Mouse (Mus musculus) hindbrain, embryonic 16.5 days (tissue): ENCODE data around the gene AL607142.1. TPM values are rescaled to one million over a fixed set of nuclear protein-coding genes. Genes with fewer than 3 reads are reported as not detected.

ENCODE experiments used
- ATAC-seq: fragments of 200-750 bp; cut with Nextera tagmentation; 2 replicates; pipeline ENCODE4 v1.8.0; 2017; ENCODE audit warnings: moderate TSS enrichment, moderate library complexity
- H3K27ac ChIP-seq: fragments of 300-500 bp; sonication (generic); 2 replicates; pipeline ENCODE4 v1.5.1; 2014; ENCODE audit warnings: low read depth, mild to moderate bottlenecking, control low read depth, low read length, moderate library complexity
- H3K27me3 ChIP-seq: fragments of 300-500 bp; sonication (generic); replicated peaks from 2 replicates; pipeline ENCODE4 v1.6.1; 2014; ENCODE audit warnings: low read length; ENCODE audit not compliant: control insufficient read depth, insufficient read depth
- H3K36me3 ChIP-seq: fragments of 300-500 bp; sonication (generic); 2 replicates; pipeline ENCODE4 v1.6.1; 2014; ENCODE audit warnings: mild to moderate bottlenecking, low read length, moderate library complexity, mixed read lengths; ENCODE audit not compliant: control insufficient read depth, insufficient read depth
- H3K4me1 ChIP-seq: fragments of 300-500 bp; sonication (generic); 2 replicates; pipeline ENCODE4 v1.6.1; 2014; ENCODE audit warnings: low read depth, low read length; ENCODE audit not compliant: control insufficient read depth, insufficient read depth
- H3K4me2 ChIP-seq: fragments of 300-500 bp; sonication (generic); 2 replicates; pipeline ENCODE4 v1.6.1; 2014; ENCODE audit warnings: mild to moderate bottlenecking, low read length, control low read depth, moderate library complexity
- H3K4me3 ChIP-seq: fragments of 300-500 bp; sonication (generic); 2 replicates; pipeline ENCODE4 v1.5.1; 2014; ENCODE audit warnings: mild to moderate bottlenecking, low read length, control low read depth, moderate library complexity
- H3K9ac ChIP-seq: fragments of 300-500 bp; sonication (generic); 2 replicates; pipeline ENCODE4 v1.6.1; 2014; ENCODE audit warnings: low read depth, mild to moderate bottlenecking, control low read depth, low read length, moderate library complexity
- H3K9me3 ChIP-seq: fragments of 300-500 bp; sonication (generic); 2 replicates; pipeline ENCODE4 v1.6.1; 2014; ENCODE audit warnings: mild to moderate bottlenecking, low read length, moderate library complexity; ENCODE audit not compliant: control insufficient read depth
- WGBS: fragments of 180-500 bp; shearing (Covaris S2); extraction: QIAGEN DNeasy Blood & Tissue Kit; methylation state at CpG from one replicate; pipeline ENCODE4 v1.1.7; 2014; 5-methylcytosine and 5-hydroxymethylcytosine counted together
- polyA plus RNA-seq: library from polyadenylated mRNA; unstranded; fragments of >200 nt; fragmentation: Nextera tagmentation; extraction: Ambion mirVana; gene quantifications from 2 replicates; pipeline ENCODE4 v1.2.1, GENCODE M21; 2015

AL607142.1 gene
- polyA plus RNA-seq, 1 experiment from 2014 or later, result not detected

DNA sequence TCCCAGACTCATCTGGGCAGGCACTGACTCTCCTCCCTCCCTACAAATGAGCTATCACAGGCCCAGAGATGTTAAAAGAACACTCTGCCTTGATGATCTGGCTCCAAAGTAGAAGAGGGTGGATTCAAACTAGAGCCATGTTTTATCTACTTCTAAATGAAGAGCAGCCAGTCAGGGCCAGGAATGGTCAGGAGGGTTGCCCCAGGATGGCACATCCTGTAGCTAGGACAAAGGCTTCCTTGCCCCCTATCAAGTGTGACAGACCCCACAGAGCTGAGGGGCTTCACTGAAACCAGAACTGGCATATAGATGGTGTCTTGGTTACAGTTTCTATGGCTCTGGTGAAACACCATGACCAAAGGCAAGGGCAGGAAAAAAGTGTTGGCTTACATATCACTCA is 12.3 kb upstream of the AL607142.1 start:
- Histone ChIP-seq H3K4me2 (no peak overlapping the region), H3K36me3 (no peaks in the 10 kb centered on the region)
- no peak for ATAC-seq

DNA sequence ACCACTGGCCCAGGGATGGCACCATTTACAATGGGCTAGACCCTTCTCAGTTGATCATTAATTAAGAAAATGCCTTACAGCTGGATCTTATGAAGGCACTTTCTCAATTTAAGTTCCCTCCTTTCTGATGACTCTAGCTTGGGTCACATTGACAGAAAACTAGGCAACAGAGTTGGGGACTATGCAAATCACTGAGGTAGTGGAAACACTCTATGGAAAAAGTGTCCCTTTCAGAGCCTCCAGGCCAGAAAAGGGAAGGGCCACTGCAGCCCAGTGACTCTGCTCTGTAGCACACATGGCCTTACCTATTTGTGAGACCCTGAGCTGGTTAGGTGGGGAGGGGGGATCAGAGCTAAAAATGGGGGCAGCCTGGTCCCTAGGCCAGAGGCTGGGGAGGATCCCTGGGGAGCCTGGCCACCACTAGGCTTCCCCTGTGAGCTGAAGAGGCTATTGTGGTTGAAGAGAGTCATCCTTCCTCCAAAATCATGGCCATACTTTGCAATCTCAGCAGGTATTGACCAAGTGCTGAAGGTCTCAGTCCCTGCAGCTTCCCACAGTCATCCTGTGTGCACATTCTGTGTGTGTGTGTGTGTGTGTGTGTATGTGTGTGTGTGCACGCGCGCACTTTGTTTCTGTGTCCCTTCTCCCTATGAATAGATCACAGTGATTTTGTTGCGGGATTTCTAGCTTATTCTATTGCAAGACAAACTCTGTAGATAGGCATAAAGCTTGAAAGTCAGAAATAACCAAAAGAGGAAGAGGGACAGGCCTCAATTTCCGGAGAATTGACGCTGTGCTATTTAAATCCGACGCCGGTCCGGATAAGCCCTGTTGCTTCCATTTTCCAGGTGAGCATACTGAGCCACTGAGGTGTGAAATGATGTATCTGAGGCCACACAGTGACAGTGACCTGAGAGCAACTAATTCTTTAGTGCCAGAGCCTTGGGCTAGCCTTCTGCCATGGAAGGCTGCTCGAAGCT is 11.5 kb upstream of the AL607142.1 start:
- ATAC-seq, result no peak
- H3K9ac ChIP-seq, result no peak overlapping the region
- H3K27ac ChIP-seq, result no peak overlapping the region
- no peaks in the 10 kb centered on the region for H3K27me3 ChIP-seq
- no peak overlapping the region for H3K4me2 ChIP-seq
- WGBS, result 94% methylated on average over 11 of the region's 11 CpGs
- H3K36me3 ChIP-seq, result no peaks in the 10 kb centered on the region
- no peak overlapping the region for H3K4me3 ChIP-seq
- H3K4me1 ChIP-seq, result no peaks in the 10 kb centered on the region
- H3K9me3 ChIP-seq, result no peaks in the 10 kb centered on the region

More for the DNA sequence above, 12.3 kb upstream of the AL607142.1 start:
- no peak overlapping the region for H3K27ac ChIP-seq
- no peaks in the 10 kb centered on the region for H3K4me1 ChIP-seq
- H3K4me3 ChIP-seq, result no peak overlapping the region
- no peak overlapping the region for H3K9ac ChIP-seq
- no peaks in the 10 kb centered on the region for H3K27me3 ChIP-seq
- H3K9me3 ChIP-seq, result no peaks in the 10 kb centered on the region

DNA sequence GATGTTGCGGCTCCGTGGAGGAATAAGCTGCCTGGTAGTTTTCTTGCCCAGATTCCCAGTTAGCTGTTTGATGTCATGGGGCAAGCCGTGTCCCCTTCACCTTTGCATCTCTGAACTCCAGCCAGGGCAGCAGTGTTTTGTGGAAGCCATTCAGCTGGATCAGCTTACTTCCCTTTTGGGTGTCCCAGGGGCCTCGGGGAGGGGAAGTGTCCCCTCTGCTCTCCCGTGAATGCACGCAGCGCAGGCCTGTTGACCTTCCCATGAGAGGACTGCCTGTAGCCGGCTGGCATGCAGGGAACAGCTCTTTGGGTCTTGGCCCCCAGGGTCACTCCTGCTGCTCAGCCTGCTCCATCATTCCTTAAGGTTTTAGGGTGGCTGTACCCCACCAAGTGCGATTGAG is 10.7 kb upstream of the AL607142.1 start:
- H3K4me2 ChIP-seq, result no peak overlapping the region
- no peaks in the 10 kb centered on the region for H3K4me1 ChIP-seq
- H3K27me3 ChIP-seq, result no peaks in the 10 kb centered on the region
- H3K9me3 ChIP-seq, result no peaks in the 10 kb centered on the region
- no peak for ATAC-seq
- H3K27ac ChIP-seq, result no peak overlapping the region
- no peak overlapping the region for H3K4me3 ChIP-seq
- 77% methylated on average over 9 of the region's 9 CpGs for WGBS
- no peaks in the 10 kb centered on the region for H3K36me3 ChIP-seq
- no peak overlapping the region for H3K9ac ChIP-seq

DNA sequence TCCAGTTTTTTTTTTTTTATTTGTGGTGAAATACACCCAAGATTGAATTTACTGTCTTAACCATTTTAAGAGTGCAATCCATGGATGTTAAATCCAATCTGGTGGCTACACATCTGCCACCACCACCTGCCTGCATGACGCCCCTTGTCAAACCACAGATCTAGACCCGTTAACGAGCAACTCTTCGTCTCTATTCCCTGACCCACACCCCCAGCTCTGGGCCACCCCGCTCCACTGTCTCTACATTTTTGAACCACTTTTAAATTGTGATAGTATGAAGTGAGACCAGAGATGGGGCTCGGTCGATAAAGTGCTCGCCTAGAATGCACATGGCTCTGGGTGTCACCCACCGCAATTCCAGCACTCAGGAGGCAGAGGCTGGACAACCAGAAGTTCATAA is 8.3 kb upstream of the AL607142.1 start:
- Histone ChIP-seq H3K9me3 (no peaks in the 10 kb centered on the region), H3K4me2 (no peak overlapping the region), H3K9ac (no peak overlapping the region), H3K27me3 (no peaks in the 10 kb centered on the region), H3K4me3 (no peak overlapping the region), H3K4me1 (no peaks in the 10 kb centered on the region), H3K27ac (no peak overlapping the region), H3K36me3 (no peaks in the 10 kb centered on the region)
- ATAC-seq, result no peak
- WGBS, result 91% methylated on average over 9 of the region's 9 CpGs

DNA sequence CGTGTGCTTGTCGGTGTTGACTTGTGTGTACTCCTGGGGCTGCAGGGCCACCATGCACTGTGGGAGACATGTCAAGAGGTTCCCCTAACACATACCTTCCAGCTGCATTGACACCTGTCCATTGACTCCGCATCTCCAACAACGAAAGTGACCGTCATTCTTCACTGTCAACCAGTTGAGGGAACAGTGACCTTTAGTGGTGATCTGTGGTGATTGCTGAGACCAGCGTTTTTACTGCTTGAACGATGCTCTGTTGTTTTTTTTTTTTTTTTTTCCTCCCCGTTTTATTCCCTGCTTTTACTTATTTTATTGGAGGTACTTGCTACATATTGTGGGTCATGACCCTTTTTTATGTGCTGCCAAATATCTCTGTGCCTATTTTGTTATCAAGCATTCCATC is 7.3 kb upstream of the AL607142.1 start:
- no peak for ATAC-seq

DNA sequence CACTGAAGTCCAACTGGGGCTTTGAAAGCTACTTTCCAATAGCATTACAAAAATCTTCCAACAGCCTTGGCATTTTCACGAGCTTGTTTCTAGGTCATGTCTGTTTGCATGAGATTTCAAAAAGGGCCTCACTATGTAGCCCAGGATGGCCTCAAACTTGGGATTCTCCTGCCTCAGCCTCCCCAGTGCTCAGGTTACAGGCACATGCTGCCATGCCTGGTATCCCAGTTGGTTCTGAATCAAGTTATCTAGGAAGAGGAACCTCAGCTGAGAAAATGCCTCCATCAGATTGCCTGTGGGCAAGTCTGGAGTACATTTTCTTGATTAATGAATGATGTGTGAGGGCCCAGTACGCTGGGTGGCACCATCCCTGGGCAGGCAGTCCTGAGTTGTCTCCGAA is 6.6 kb upstream of the AL607142.1 start:
- no peak overlapping the region for H3K4me3 ChIP-seq
- ATAC-seq, result no peak
- H3K4me1 ChIP-seq, result no peaks in the 10 kb centered on the region
- no peak overlapping the region for H3K4me2 ChIP-seq
- H3K9me3 ChIP-seq, result no peaks in the 10 kb centered on the region
- 96% methylated on average over 3 of the region's 3 CpGs for WGBS
- H3K27me3 ChIP-seq, result no peaks in the 10 kb centered on the region
- no peak overlapping the region for H3K27ac ChIP-seq
- H3K36me3 ChIP-seq, result no peaks in the 10 kb centered on the region
- no peak overlapping the region for H3K9ac ChIP-seq

More for the DNA sequence above, 7.3 kb upstream of the AL607142.1 start:
- Histone ChIP-seq H3K4me1 (no peaks in the 10 kb centered on the region), H3K36me3 (no peaks in the 10 kb centered on the region), H3K4me3 (no peak overlapping the region), H3K9me3 (no peaks in the 10 kb centered on the region), H3K27ac (no peak overlapping the region), H3K9ac (no peak overlapping the region), H3K4me2 (no peak overlapping the region), H3K27me3 (no peaks in the 10 kb centered on the region)
- 74% methylated on average over 8 of the region's 8 CpGs for WGBS

DNA sequence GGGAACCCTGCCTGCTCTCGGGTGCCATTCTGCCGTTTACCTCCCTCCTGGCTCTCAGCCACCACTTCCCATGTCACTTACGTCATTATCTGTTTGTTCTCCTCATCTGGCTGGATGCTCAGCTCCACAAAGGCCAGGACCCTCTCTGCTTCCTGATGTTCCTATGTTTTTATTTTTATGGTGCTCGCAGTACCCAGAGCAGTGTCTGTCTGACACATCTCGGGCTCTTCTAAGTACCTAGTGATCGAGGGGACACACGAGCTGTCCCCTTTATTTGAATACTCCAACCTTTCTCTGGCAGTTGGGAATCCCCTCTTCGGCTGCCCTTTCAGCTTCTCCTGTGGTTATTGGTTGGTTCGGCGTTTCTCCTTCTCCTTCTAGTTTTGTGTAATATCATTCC is 6.0 kb upstream of the AL607142.1 start:
- 79% methylated on average over 10 of the region's 10 CpGs for WGBS
- Histone ChIP-seq H3K27me3 (no peaks in the 10 kb centered on the region), H3K4me3 (no peak overlapping the region), H3K9me3 (no peaks in the 10 kb centered on the region), H3K27ac (no peak overlapping the region), H3K9ac (no peak overlapping the region), H3K4me2 (no peak overlapping the region), H3K4me1 (no peaks in the 10 kb centered on the region), H3K36me3 (no peaks in the 10 kb centered on the region)
- no peak for ATAC-seq

DNA sequence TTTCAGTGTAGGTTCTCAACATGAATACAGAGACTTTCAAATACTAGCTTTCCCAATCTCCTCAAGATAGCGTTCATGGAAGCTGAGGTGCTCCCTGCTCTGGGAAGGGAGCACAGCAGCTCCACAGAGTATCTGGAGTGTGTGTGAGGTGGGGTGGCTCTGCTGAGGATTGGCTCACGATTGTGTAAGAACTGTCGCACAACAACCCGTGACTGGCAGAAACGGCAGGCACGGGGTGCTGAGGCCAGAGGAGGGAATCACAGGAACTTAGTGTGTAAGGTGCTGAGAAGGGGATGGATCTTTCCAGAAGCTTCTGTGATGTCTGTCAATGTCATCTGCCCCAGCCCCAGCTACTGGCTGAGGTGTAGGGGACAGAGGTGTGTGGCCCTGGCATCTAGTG is 3.1 kb upstream of the AL607142.1 start:
- ATAC-seq, result no peak
- Histone ChIP-seq H3K9me3 (no peaks in the 10 kb centered on the region), H3K4me2 (no peak overlapping the region), H3K9ac (no peak overlapping the region), H3K36me3 (no peaks in the 10 kb centered on the region), H3K4me3 (no peak overlapping the region), H3K27ac (no peak overlapping the region), H3K4me1 (no peaks in the 10 kb centered on the region), H3K27me3 (no peaks in the 10 kb centered on the region)
- WGBS, result 88% methylated on average over 6 of the region's 6 CpGs

DNA sequence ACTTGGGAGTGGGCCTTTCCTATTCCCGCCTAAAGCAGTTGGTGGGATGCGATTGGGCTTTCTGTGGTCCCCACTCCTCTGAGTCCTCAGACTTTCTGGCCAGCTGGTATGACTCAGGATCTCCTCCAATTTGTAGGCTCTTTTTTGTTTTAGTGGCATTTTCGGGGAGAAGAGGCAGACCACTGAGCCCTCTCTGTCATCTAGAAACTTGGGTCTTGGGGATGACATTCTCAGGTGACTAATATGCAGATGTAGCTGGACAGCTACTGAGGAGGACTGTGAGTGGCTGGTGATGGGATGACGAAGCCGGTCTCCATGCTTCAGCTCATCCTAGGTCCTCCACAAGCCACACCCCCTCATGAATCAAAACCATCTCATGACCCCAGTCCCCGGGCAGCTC is 2.6 kb upstream of the AL607142.1 start:
- Histone ChIP-seq H3K4me2 (no peak overlapping the region), H3K27me3 (no peaks in the 10 kb centered on the region), H3K4me3 (no peak overlapping the region), H3K9ac (no peak overlapping the region), H3K4me1 (no peaks in the 10 kb centered on the region), H3K9me3 (no peaks in the 10 kb centered on the region), H3K36me3 (no peaks in the 10 kb centered on the region), H3K27ac (no peak overlapping the region)
- no peak for ATAC-seq
- WGBS, result 77% methylated on average over 6 of the region's 6 CpGs
